Mouse (Mus musculus): Measurements from ENCODE around the gene Psg16.

DNA sequence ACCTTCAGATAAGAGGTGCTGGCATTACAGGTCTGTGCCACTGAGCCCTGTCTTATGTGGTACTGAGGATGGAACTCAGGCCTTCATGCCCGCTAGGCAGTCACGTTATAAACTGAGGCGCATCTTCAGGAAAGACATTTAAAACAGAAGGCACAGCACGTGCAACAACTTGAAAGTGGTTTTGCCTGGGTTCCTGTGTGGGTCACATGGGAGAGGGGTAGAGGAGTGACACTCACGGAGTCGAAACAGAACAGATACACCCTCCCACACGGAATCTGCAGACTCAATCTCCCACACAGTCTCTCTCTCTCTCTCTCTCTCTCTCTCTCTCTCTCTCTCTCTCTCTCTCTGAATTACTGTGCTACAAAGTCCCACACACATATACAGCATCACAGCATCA lies 43.6 kb upstream of the Psg16 start:
- TF ChIP-seq POLR2A (IDR thresholded peaks at IDR 0.05; ENCODE audit: insufficient read depth, low read length): no peak
- no peak for TF ChIP-seq CTCF (IDR thresholded peaks at IDR 0.05; ENCODE audit: low read depth, low read length)
